ENCODE assay signal across 26 mouse cellular contexts in the genomic region with DNA sequence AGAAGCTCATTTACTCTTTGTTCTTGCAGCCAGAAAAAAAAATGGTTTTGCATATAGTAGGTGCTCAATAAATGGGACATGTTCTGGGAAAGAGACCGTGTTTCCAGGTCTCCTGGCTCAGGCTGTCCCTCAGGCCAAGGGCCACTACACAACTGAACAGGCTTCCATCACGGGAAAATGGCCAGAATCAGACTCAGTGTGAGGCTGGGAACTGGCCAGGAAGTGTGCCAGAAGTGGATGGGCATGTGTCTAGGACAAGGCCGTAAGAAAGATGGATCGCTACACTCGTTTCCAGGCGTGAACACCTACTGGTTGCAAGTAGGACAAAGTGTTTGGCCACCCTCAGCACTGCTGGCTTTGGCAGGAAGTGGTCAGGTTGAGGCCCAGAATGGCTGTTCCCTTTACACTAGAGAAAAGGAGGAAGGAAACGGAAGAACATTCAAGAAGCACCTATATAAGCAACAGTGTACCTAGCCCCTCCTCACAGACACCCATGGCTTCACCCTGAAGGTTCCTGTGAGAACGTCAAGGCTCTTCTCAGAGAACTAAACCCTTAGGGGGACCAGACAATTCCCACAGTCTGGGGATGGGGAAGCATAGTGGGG.
DNase-seq lines count a peak whose midpoint lies in the region; ATAC-seq and TF ChIP-seq lines count a peak whose summit lies in the region.
"Had no signal": no experiment of that assay in that cellular context is flagged by ENCODE, and none has a peak within 500 bp of the region (broad histone marks: within the 10 kb centered on the region; RNA-seq: fewer than 3 reads in every experiment).

No protein-coding gene starts in this region.

- peaks cover 8% of the 10 kb centered on the region; the same call in 1 of the 2 replicates for H3K4me1 ChIP-seq in liver, postnatal 0 days (ENCODE audit: insufficient read depth)
- no peaks in the 10 kb centered on the region for H3K4me1 ChIP-seq in liver, embryonic 12.5 days
- peaks cover 11% of the 10 kb centered on the region; the same call in 1 of the 2 replicates for H3K4me1 ChIP-seq in thymus, adult 2 months (replicated peaks; ENCODE audit: control insufficient read depth, insufficient read depth, low read length)
- H3K4me1 ChIP-seq: embryonic facial prominence, embryonic 12.5 days; forebrain, embryonic 12.5 days; hindbrain, embryonic 15.5 days; intestine, embryonic 15.5 days; limb, embryonic 12.5 days had no signal

- intact Hi-C loops in left cerebral cortex, postnatal 25 days (cut with DNase I): no loop called here

- H3K27me3 ChIP-seq in liver, postnatal 0 days (ENCODE audit: insufficient read depth, low read length): no peaks in the 10 kb centered on the region
- H3K27me3 ChIP-seq in liver, embryonic 12.5 days (replicated peaks): no peaks in the 10 kb centered on the region
- no peaks in the 10 kb centered on the region for H3K27me3 ChIP-seq in splenic B cell, adult 2 months (ENCODE audit: control insufficient read depth, insufficient read depth, low read length, poor library complexity, severe bottlenecking)
- H3K27me3 ChIP-seq in thymus, adult 2 months (ENCODE audit: control insufficient read depth, insufficient read depth, low read length): no peaks in the 10 kb centered on the region
- H3K27me3 ChIP-seq: embryonic facial prominence, embryonic 12.5 days; forebrain, embryonic 12.5 days; hindbrain, embryonic 15.5 days; intestine, embryonic 15.5 days; megakaryocyte, embryonic 14.5 days; neural tube, embryonic 13.5 days had no signal

- no peak overlapping the region for H3K4me2 ChIP-seq in liver, postnatal 0 days (ENCODE audit: low read depth, low read length)
- no peak overlapping the region for H3K4me2 ChIP-seq in liver, embryonic 12.5 days
- H3K4me2 ChIP-seq: embryonic facial prominence, embryonic 12.5 days; forebrain, embryonic 12.5 days; hindbrain, embryonic 15.5 days; intestine, embryonic 15.5 days; limb, embryonic 12.5 days; liver, embryonic 11.5 days; lung, embryonic 14.5 days; neural tube, embryonic 13.5 days had no signal

- no peak overlapping the region for H3K4me3 ChIP-seq in liver, postnatal 0 days (ENCODE audit: low read depth, low read length)
- no peak overlapping the region for H3K4me3 ChIP-seq in liver, embryonic 12.5 days
- no peak overlapping the region for H3K4me3 ChIP-seq in thymus, adult 2 months (ENCODE audit: control insufficient read depth, insufficient read depth, low read length)
- H3K4me3 ChIP-seq: embryonic facial prominence, embryonic 12.5 days; forebrain, embryonic 12.5 days; hindbrain, embryonic 15.5 days; intestine, embryonic 15.5 days; layer of hippocampus, adult 2 months; limb, embryonic 12.5 days; megakaryocyte, embryonic 14.5 days; neural tube, embryonic 13.5 days had no signal

- H3K9ac ChIP-seq in liver, postnatal 0 days (replicated peaks): no peak overlapping the region
- H3K9ac ChIP-seq in liver, embryonic 12.5 days: no peak overlapping the region
- H3K9ac ChIP-seq: embryonic facial prominence, embryonic 12.5 days; forebrain, embryonic 12.5 days; hindbrain, embryonic 15.5 days; intestine, embryonic 15.5 days; limb, embryonic 12.5 days; lung, embryonic 14.5 days; neural tube, embryonic 13.5 days had no signal

- H3K9me3 ChIP-seq in liver, postnatal 0 days (ENCODE audit: low read length): no peaks in the 10 kb centered on the region
- H3K9me3 ChIP-seq in liver, embryonic 12.5 days (replicated peaks): no peaks in the 10 kb centered on the region
- H3K9me3 ChIP-seq: embryonic facial prominence, embryonic 12.5 days; forebrain, embryonic 12.5 days; hindbrain, embryonic 15.5 days; intestine, embryonic 15.5 days; limb, embryonic 12.5 days; megakaryocyte, embryonic 14.5 days; neural tube, embryonic 13.5 days had no signal

- H3K27ac ChIP-seq in liver, postnatal 0 days (ENCODE audit: low read depth): peak overlapping the region; percentile 64
- H3K27ac ChIP-seq in liver, embryonic 12.5 days: no peak overlapping the region
- H3K27ac ChIP-seq in thymus, adult 2 months (ENCODE audit: control insufficient read depth, insufficient read depth, low read length): no peak overlapping the region
- H3K27ac ChIP-seq: embryonic facial prominence, embryonic 12.5 days; forebrain, embryonic 12.5 days; hindbrain, embryonic 15.5 days; intestine, embryonic 15.5 days; layer of hippocampus, adult 2 months; limb, embryonic 12.5 days; neural tube, embryonic 13.5 days had no signal

- peak; percentile 43; the same call in 1 of the 2 replicates for ATAC-seq in liver, postnatal 0 days
- ATAC-seq in liver, embryonic 12.5 days: no peak
- peak; percentile 75 for ATAC-seq in megakaryocyte, adult 5-6 weeks (ENCODE audit: poor library complexity, severe bottlenecking)
- ATAC-seq: activated CD4-positive, CD25-positive, alpha-beta regulatory T cell, adult 4 months; intestine, embryonic 15.5 days had no signal

- WGBS in liver, postnatal 0 days (ENCODE audit: insufficient replicate concordance): 71% methylated on average over 8 of the region's 8 CpGs
- 71% methylated on average over 8 of the region's 8 CpGs for WGBS in liver, embryonic 12.5 days (ENCODE audit: insufficient replicate concordance)
- 65% methylated on average over 8 of the region's 8 CpGs for WGBS in thymus, adult 2 months

- DNase-seq in liver, postnatal 0 days: peak; percentile 34
- DNase-seq in spleen, postnatal 36 days (ENCODE audit: low spot score in 2 of 2): peak; percentile 71 to 72
- no peak for DNase-seq in spleen, postnatal 14 days (ENCODE audit: low spot score in 2 of 2)
- peak; percentile 65 for DNase-seq in splenic B cell, adult 2 months (ENCODE audit: low read depth, low spot score)
- no peak for DNase-seq in thymus, adult 2 months
- no peak for DNase-seq in left cerebral cortex, postnatal 25 days (ENCODE audit: low spot score in 2 of 2)
- DNase-seq: adrenal gland, adult 8-10 months; cerebellum, adult 8-10 months; gastrocnemius, postnatal 36 days; heart, postnatal 4 days; kidney, postnatal 25 days; lung, embryonic 14.5 days; midbrain, embryonic 14.5 days; right cerebral cortex, adult 18-20 months had no signal

- H3K36me3 ChIP-seq in liver, postnatal 0 days (replicated peaks; ENCODE audit: insufficient read depth, low read length): peaks cover 5% of the 10 kb centered on the region; the same call in 1 of the 2 replicates
- peaks cover 20% of the 10 kb centered on the region for H3K36me3 ChIP-seq in liver, embryonic 12.5 days
- no peaks in the 10 kb centered on the region; the same call in 1 of the 2 replicates for H3K36me3 ChIP-seq in splenic B cell, adult 2 months (ENCODE audit: control insufficient read depth, insufficient read depth, low read length, poor library complexity, severe bottlenecking)
- no peaks in the 10 kb centered on the region for H3K36me3 ChIP-seq in thymus, adult 2 months (ENCODE audit: control insufficient read depth, insufficient read depth, low read length)
- H3K36me3 ChIP-seq: embryonic facial prominence, embryonic 12.5 days; intestine, embryonic 15.5 days; limb, embryonic 12.5 days had no signal

- no peak for TF ChIP-seq EP300 in liver, postnatal 0 days (IDR thresholded peaks at IDR 0.05; ENCODE audit: low read depth)

- no peak for TF ChIP-seq POLR2A in thymus, adult 2 months (IDR thresholded peaks at IDR 0.05; ENCODE audit: control insufficient read depth, extremely low read depth, insufficient read depth, low read length, poor library complexity)

- TF ChIP-seq CTCF in liver, postnatal 0 days (IDR thresholded peaks at IDR 0.05; ENCODE audit: low read depth): no peak
- no peak for TF ChIP-seq CTCF in thymus, adult 2 months (IDR thresholded peaks at IDR 0.05; ENCODE audit: borderline replicate concordance, control insufficient read depth, extremely low read depth, insufficient read depth, low read length, poor library complexity)

Comparison
In these comparisons a context has a peak if more than half of its experiments do, and no peak if none do; other contexts are left out.
1. DNase-seq: peak in liver, postnatal 0 days (single experiment), spleen, postnatal 36 days (2 of 2) and splenic B cell, adult 2 months (single experiment); none in spleen, postnatal 14 days (0 of 2), thymus, adult 2 months (single experiment) and left cerebral cortex, postnatal 25 days (0 of 2).